Mouse (Mus musculus) small intestine, adult 2 months (tissue): ENCODE data around the gene C1d. TPM values are rescaled to one million over a fixed set of nuclear protein-coding genes. Genes with fewer than 3 reads are reported as not detected.

ENCODE experiments used
- H3K27ac ChIP-seq: fragments of 200-500 bp; 2 replicates; pipeline ENCODE4 v1.5.1; 2012; ENCODE audit warnings: low read depth, low read length, control low read depth, inconsistent platforms; ENCODE audit not compliant: insufficient read depth
- H3K27me3 ChIP-seq: fragments of 200-500 bp; 2 replicates; pipeline ENCODE4 v1.6.1; 2012; ENCODE audit warnings: mild to moderate bottlenecking, moderate library complexity, low read length, inconsistent platforms; ENCODE audit not compliant: control insufficient read depth, insufficient read depth
- H3K36me3 ChIP-seq: fragments of 200-500 bp; 2 replicates; pipeline ENCODE4 v1.6.1; 2012; ENCODE audit warnings: mild to moderate bottlenecking, low read length, control low read depth, inconsistent platforms; ENCODE audit not compliant: control insufficient read depth, insufficient read depth
- H3K4me1 ChIP-seq: fragments of 200-500 bp; 2 replicates; pipeline ENCODE4 v1.6.1; 2012; ENCODE audit warnings: low read length, inconsistent platforms, mixed read lengths; ENCODE audit not compliant: control insufficient read depth, insufficient read depth, insufficient read length
- H3K4me3 ChIP-seq: fragments of 200-500 bp; 2 replicates; pipeline ENCODE4 v1.5.1; 2012; ENCODE audit warnings: low read depth, mild to moderate bottlenecking, control low read depth, inconsistent platforms, low read length, moderate library complexity
- CTCF ChIP-seq: fragments of 200-500 bp; IDR thresholded peaks from 2 replicates; pipeline ENCODE4 v1.5.1; 2012; ENCODE audit warnings: low read depth, mild to moderate bottlenecking, control low read depth, inconsistent platforms, low read length, moderate library complexity, mixed read lengths; ENCODE audit not compliant: insufficient replicate concordance, insufficient read length; ENCODE audit errors: extremely low read depth
- POLR2A ChIP-seq: fragments of 200-500 bp; IDR thresholded peaks from 2 replicates; pipeline ENCODE4 v1.6.1; 2012; ENCODE audit warnings: low read depth, mild to moderate bottlenecking, control low read depth, inconsistent platforms, low read length, moderate library complexity
- WGBS: fragments of 180-500 bp; shearing (Covaris S2); methylation state at CpG from one replicate; pipeline ENCODE4 v1.1.7; 2018; 5-methylcytosine and 5-hydroxymethylcytosine counted together
- polyA plus RNA-seq: library from polyadenylated mRNA; depleted of rRNA; stranded (reverse); fragments of >200 nt; gene quantifications from 2 replicates; pipeline ENCODE4 v1.2.3, GENCODE M21; 2012; rRNA removed

C1d gene
- 0.09 and 1.5 TPM in 2 replicates for polyA plus RNA-seq

DNA sequence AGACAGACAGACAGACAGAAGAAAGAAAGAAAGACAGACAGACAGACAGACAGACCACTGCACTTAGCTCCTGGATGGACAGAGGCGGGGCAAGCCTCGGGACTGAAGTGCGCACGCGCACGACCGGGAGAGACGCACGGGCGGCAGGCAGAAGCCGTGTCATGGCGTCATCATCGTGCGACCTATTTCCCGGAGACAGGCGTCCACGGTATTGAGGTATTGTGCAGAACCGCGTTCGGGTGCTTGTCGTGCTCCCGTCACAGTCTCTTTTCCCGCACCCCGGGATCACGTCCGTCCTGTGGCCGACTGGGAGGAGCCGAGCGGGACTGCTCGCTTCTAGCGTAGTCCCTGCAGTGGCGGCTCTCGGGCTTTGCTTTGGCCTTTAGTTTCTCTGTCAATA, at the start of gene C1d:
C1d (plus strand) TSS at position 137 of the 400 bp plus-strand sequence.
- Histone ChIP-seq H3K4me3 (peak within 1 kb of the TSS; percentile 89), H3K27ac (peak within 1 kb of the TSS; percentile 78), H3K4me1 (peaks cover 3% of the 10 kb centered on the region), H3K36me3 (no peaks in the 10 kb centered on the region), H3K27me3 (no peaks in the 10 kb centered on the region)
- no peak for TF ChIP-seq CTCF
- TF ChIP-seq POLR2A: peak; percentile 56; the same call in 1 of the 2 replicates
- under 1% methylated on average over 33 of the region's 33 CpGs for WGBS

- Histone ChIP-seq H3K36me3 (0 out of 2 replicates have a peak, but pooled peaks cover 4% of the 10 kb centered on the region), H3K27me3 (no peaks in the 10 kb centered on the region), H3K4me1 (no peaks in the 10 kb centered on the region), H3K27ac (peak within 1 kb of the TSS; percentile 91), H3K4me3 (peak within 1 kb of the TSS; percentile 87)
- WGBS: under 1% methylated on average over 65 of the region's 65 CpGs
- TF ChIP-seq POLR2A (no peak), CTCF (no peak)
Measured at GRCm38 (mm10) chr11:17211258-17212140, 45.9 kb upstream of the C1d start, which contains the start of gene Pno1. Pno1 (minus strand) TSS chr11:17211568.

DNA sequence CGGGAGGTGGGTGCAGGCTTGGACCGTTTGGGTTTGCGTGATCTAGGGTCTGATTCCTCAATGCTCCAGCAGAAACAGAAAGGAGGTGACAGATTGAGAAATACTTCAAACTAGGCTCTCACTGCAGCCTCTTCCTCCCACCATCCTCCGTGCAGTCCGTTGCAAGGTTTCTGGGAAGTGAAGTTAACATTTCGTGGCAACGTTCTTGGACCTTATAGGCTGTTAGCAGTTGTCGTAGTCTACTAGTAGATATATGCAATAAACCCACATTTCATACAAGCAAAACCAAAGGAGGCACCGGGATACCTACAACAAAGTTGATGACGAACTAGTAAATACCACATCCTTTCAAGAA, 45.3 kb upstream of the C1d start:
- TF ChIP-seq POLR2A: no peak
- no peak for TF ChIP-seq CTCF
- Histone ChIP-seq H3K27me3 (no peaks in the 10 kb centered on the region), H3K27ac (peak overlapping the region; percentile 91), H3K36me3 (0 out of 2 replicates have a peak, but pooled peaks cover 4% of the 10 kb centered on the region), H3K4me1 (no peaks in the 10 kb centered on the region), H3K4me3 (peak overlapping the region; percentile 87)
- WGBS: 1% methylated on average over 10 of the region's 10 CpGs

GRCm38 (mm10) chr11:17212903-17213509, 44.4 kb upstream of the C1d start:
- Histone ChIP-seq H3K4me1 (no peaks in the 10 kb centered on the region), H3K36me3 (0 out of 2 replicates have a peak, but pooled peaks cover 2% of the 10 kb centered on the region), H3K27ac (no peak overlapping the region), H3K27me3 (no peaks in the 10 kb centered on the region), H3K4me3 (no peak overlapping the region)
- TF ChIP-seq POLR2A (no peak), CTCF (no peak)
- WGBS: 22% methylated on average over 5 of the region's 5 CpGs

- TF ChIP-seq CTCF: no peak
- no peak for TF ChIP-seq POLR2A
- WGBS: 83% methylated on average over 3 of the region's 3 CpGs
- Histone ChIP-seq H3K4me1 (no peaks in the 10 kb centered on the region), H3K27ac (no peak overlapping the region), H3K27me3 (no peaks in the 10 kb centered on the region), H3K4me3 (no peak overlapping the region), H3K36me3 (no peaks in the 10 kb centered on the region)
Measured at GRCm38 (mm10) chr11:17215475-17215874, 41.9 kb upstream of the C1d start.

- 95% methylated on average over 8 of the region's 8 CpGs for WGBS
- TF ChIP-seq CTCF (no peak), POLR2A (no peak)
- H3K36me3 ChIP-seq: peaks cover 17% of the 10 kb centered on the region
Measured at GRCm38 (mm10) chr11:17221126-17221525, 36.3 kb upstream of the C1d start.

DNA sequence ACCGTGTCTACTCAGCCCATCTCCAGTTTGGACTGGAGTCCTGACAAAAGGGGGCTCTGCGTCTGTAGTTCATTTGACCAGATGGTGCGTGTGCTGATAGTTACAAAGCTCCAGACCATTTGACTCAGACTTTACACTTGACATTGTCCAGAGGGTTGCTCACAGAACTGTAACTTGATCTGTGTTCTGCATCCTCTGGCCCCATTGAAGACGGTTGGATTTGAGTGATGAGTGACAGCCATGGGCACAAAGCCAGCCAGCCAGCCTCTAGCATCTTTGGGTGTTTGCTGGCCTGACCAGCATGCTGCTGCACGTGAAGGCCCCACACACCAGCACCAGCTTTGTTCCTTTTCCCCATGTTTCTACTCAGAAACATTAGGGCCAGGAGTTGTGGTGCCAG, 24.6 kb upstream of the C1d start:
- no peak for TF ChIP-seq CTCF
- TF ChIP-seq POLR2A: no peak
- 84% methylated on average over 5 of the region's 5 CpGs for WGBS
- H3K36me3 ChIP-seq: peaks cover 31% of the 10 kb centered on the region
- no peaks in the 10 kb centered on the region for H3K27me3 ChIP-seq
- no peaks in the 10 kb centered on the region for H3K4me1 ChIP-seq
- no peak overlapping the region for H3K4me3 ChIP-seq
- H3K27ac ChIP-seq: no peak overlapping the region

More at GRCm38 (mm10) chr11:17221126-17221525, 36.3 kb upstream of the C1d start:
- Histone ChIP-seq H3K4me1 (no peaks in the 10 kb centered on the region), H3K27me3 (no peaks in the 10 kb centered on the region), H3K27ac (no peak overlapping the region), H3K4me3 (no peak overlapping the region)
